Mouse (Mus musculus) kidney, adult 2 months (tissue): Measurements from ENCODE around the gene Tm9sf2.

Experiments
- CTCF ChIP-seq: fragments of 200-500 bp; conservative IDR thresholded peaks from 2 replicates; pipeline ENCODE4 v1.5.1; 2011; ENCODE audit warnings: low read depth, mild to moderate bottlenecking, control low read depth, low read length, moderate library complexity, mixed read lengths; ENCODE audit not compliant: insufficient read depth, insufficient read length
- POLR2A ChIP-seq: fragments of 200-500 bp; IDR thresholded peaks from one replicate; pipeline ENCODE4 v1.6.1; 2011; ENCODE audit warnings: low read depth, low read length, control low read depth

- no peak for TF ChIP-seq POLR2A
- TF ChIP-seq CTCF: no peak
Observed at GRCm38 (mm10) chr14:122061376-122061775, 45.5 kb upstream of the Tm9sf2 start.
